Mouse (Mus musculus): ENCODE data around the gene Uty.

The Uty gene

GRCm38 (mm10) chrY:1245426-1245863, at the start of gene Uty:
Uty (minus strand) TSS chrY:1245759.
- peak; percentile 64 for DNase-seq (ENCODE audit: low read depth, low spot score)

- no peak for DNase-seq (ENCODE audit: low read depth, low spot score)
These were observed 48.1 kb upstream of the Uty start for GRCm38 (mm10) chrY:1293708-1294107.

- peak; percentile 74 for DNase-seq (ENCODE audit: low read depth, low spot score)
These were observed 40.7 kb upstream of the Uty start, which contains the start of gene Ddx3y for GRCm38 (mm10) chrY:1286171-1286795. Ddx3y (minus strand) TSS chrY:1286629.

GRCm38 (mm10) chrY:1285735-1286134, 40.2 kb upstream of the Uty start:
- DNase-seq (ENCODE audit: low read depth, low spot score) = peak; percentile 1

GRCm38 (mm10) chrY:1246117-1246516, 558 bp upstream of the Uty start:
- DNase-seq (ENCODE audit: low read depth, low spot score) = no peak

- DNase-seq (ENCODE audit: low read depth, low spot score) = no peak
These were observed 619 bp downstream of the Uty start for GRCm38 (mm10) chrY:1244940-1245339.

GRCm38 (mm10) chrY:1244421-1244820, 1.1 kb downstream of the Uty start:
- DNase-seq (ENCODE audit: low read depth, low spot score) = no peak

- no peak for DNase-seq (ENCODE audit: low read depth, low spot score)
These were observed 25.6 kb downstream of the Uty start for GRCm38 (mm10) chrY:1220001-1220400.

- no peak for DNase-seq (ENCODE audit: low read depth, low spot score)
These were observed 67.1 kb downstream of the Uty start for GRCm38 (mm10) chrY:1178476-1178875.

- DNase-seq (ENCODE audit: low read depth, low spot score) = no peak
These were observed 82.5 kb downstream of the Uty start for GRCm38 (mm10) chrY:1163054-1163453.

GRCm38 (mm10) chrY:1116153-1116552, 129.4 kb downstream of the Uty start:
- DNase-seq (ENCODE audit: low read depth, low spot score) = no peak

- DNase-seq (ENCODE audit: low read depth, low spot score) = no peak
These were observed 131.5 kb downstream of the Uty start for GRCm38 (mm10) chrY:1114016-1114415.
